Mouse (Mus musculus): Measurements from ENCODE around the gene Hao1. TPM values are rescaled to one million over a fixed set of nuclear protein-coding genes. Genes with fewer than 3 reads are reported as not detected.
A peak's percentile ranks its signal among the peaks of the same experiment; 100 is the strongest.

The Hao1 gene
- total and polyA plus RNA-seq, 2 experiments from 2014 or later = 0.17 to 0.24 TPM

DNA sequence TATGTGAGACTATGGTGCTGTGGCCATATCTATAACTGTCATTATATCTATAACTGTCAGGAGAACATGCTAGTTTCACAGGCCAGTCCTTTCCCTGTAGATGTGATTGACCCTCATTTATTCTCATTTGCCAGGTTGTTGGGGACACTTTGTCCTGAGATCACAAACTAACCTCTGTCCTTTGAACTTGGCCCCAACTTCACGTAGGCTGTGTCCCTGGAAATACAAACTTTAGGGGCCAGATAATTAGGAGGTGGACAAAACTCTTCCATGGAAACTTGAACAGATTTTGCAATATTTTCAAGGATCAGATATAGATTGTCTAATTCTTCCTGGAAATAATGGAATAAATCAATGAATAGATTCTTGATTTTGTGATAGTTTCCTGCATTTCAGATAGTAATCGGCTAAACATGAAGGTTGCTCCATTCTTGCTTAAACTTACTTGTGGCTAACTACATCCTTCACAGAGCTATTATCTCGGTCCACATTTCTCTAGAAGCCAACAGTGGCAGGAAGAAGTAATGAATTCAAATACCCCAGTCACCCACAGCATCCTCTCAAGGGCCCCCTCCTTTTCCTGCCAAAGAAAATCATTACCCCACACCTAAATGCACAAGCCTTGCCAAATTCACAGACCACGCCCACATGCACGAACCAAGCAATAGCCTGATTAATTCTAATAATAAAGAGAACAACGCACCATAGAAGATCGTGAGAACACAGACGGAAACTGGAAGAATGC, 9.7 kb downstream of the Hao1 start:
- Histone ChIP-seq H3K27ac (ENCODE audit: low read depth, low read length) (no peak overlapping the region), H3K9me3 (ENCODE audit: low read length) (no peaks in the 10 kb centered on the region), H3K9ac (no peak overlapping the region), H3K4me2 (ENCODE audit: low read depth) (no peak overlapping the region), H3K4me3 (ENCODE audit: low read depth, low read length) (no peak overlapping the region), H3K27me3 (ENCODE audit: insufficient read depth, low read length) (no peaks in the 10 kb centered on the region), H3K36me3 (ENCODE audit: insufficient read depth) (no peaks in the 10 kb centered on the region), H3K4me1 (ENCODE audit: insufficient read depth) (no peaks in the 10 kb centered on the region)
- no peak for DNase-seq
- WGBS = 55% methylated on average over 8 of the region's 8 CpGs
- no peak for TF ChIP-seq CTCF (IDR thresholded peaks at IDR 0.05; ENCODE audit: low read depth)
- no peak for ATAC-seq

GRCm38 (mm10) chr2:134543501-134543900, 10.7 kb downstream of the Hao1 start:
- Histone ChIP-seq H3K4me2 (ENCODE audit: low read depth) (no peak overlapping the region), H3K4me1 (ENCODE audit: insufficient read depth) (no peaks in the 10 kb centered on the region), H3K9me3 (ENCODE audit: low read length) (no peaks in the 10 kb centered on the region), H3K36me3 (ENCODE audit: insufficient read depth) (no peaks in the 10 kb centered on the region), H3K27me3 (ENCODE audit: insufficient read depth, low read length) (no peaks in the 10 kb centered on the region), H3K9ac (no peak overlapping the region), H3K4me3 (ENCODE audit: low read depth, low read length) (no peak overlapping the region), H3K27ac (ENCODE audit: low read depth, low read length) (no peak overlapping the region)
- DNase-seq = peak; percentile 30
- ATAC-seq = peak; percentile 58; the same call in 1 of the 2 replicates
- peak; percentile 60 for TF ChIP-seq CTCF (IDR thresholded peaks at IDR 0.05; ENCODE audit: low read depth)
- WGBS = 57% methylated on average over 2 of the region's 2 CpGs

GRCm38 (mm10) chr2:134541019-134541418, 13.1 kb downstream of the Hao1 start:
- H3K36me3 ChIP-seq (ENCODE audit: insufficient read depth) = no peaks in the 10 kb centered on the region
- H3K4me1 ChIP-seq (ENCODE audit: insufficient read depth) = no peaks in the 10 kb centered on the region
- 58% methylated on average over 5 of the region's 5 CpGs for WGBS
- no peak overlapping the region for H3K27ac ChIP-seq (ENCODE audit: low read depth, low read length)
- no peak overlapping the region for H3K9ac ChIP-seq
- peak; percentile 51; the same call in 1 of the 2 replicates for TF ChIP-seq CTCF (IDR thresholded peaks at IDR 0.05; ENCODE audit: low read depth)
- H3K27me3 ChIP-seq (ENCODE audit: insufficient read depth, low read length) = no peaks in the 10 kb centered on the region
- DNase-seq = peak; percentile 37
- H3K4me3 ChIP-seq (ENCODE audit: low read depth, low read length) = no peak overlapping the region
- no peak overlapping the region for H3K4me2 ChIP-seq (ENCODE audit: low read depth)
- ATAC-seq = no peak
- H3K9me3 ChIP-seq (ENCODE audit: low read length) = no peaks in the 10 kb centered on the region

- no peaks in the 10 kb centered on the region for H3K4me1 ChIP-seq (ENCODE audit: insufficient read depth)
- no peak overlapping the region for H3K27ac ChIP-seq (ENCODE audit: low read depth, low read length)
- ATAC-seq = no peak
- H3K4me3 ChIP-seq (ENCODE audit: low read depth, low read length) = no peak overlapping the region
- no peak overlapping the region for H3K9ac ChIP-seq
- no peak for TF ChIP-seq CTCF (IDR thresholded peaks at IDR 0.05; ENCODE audit: low read depth)
- no peak for DNase-seq
- H3K4me2 ChIP-seq (ENCODE audit: low read depth) = no peak overlapping the region
- no peaks in the 10 kb centered on the region for H3K36me3 ChIP-seq (ENCODE audit: insufficient read depth)
- H3K9me3 ChIP-seq (ENCODE audit: low read length) = no peaks in the 10 kb centered on the region
- 81% methylated on average over 4 of the region's 4 CpGs for WGBS
- no peaks in the 10 kb centered on the region for H3K27me3 ChIP-seq (ENCODE audit: insufficient read depth, low read length)
Measured at GRCm38 (mm10) chr2:134538451-134538850, 15.7 kb downstream of the Hao1 start.

- H3K4me3 ChIP-seq (ENCODE audit: low read depth, low read length) = no peak overlapping the region
- ATAC-seq (peak; percentile 86), DNase-seq (peak; percentile 26)
- 49% methylated on average over 7 of the region's 7 CpGs for WGBS
- no peaks in the 10 kb centered on the region for H3K4me1 ChIP-seq (ENCODE audit: insufficient read depth)
- TF ChIP-seq CTCF (IDR thresholded peaks at IDR 0.05; ENCODE audit: low read depth) = no peak
- no peak overlapping the region for H3K27ac ChIP-seq (ENCODE audit: low read depth, low read length)
- H3K27me3 ChIP-seq (ENCODE audit: insufficient read depth, low read length) = no peaks in the 10 kb centered on the region
- no peaks in the 10 kb centered on the region for H3K9me3 ChIP-seq (ENCODE audit: low read length)
- no peak overlapping the region for H3K4me2 ChIP-seq (ENCODE audit: low read depth)
- H3K36me3 ChIP-seq (ENCODE audit: insufficient read depth) = no peaks in the 10 kb centered on the region
- H3K9ac ChIP-seq = no peak overlapping the region
Measured at GRCm38 (mm10) chr2:134528122-134528810, 25.9 kb downstream of the Hao1 start.

- H3K4me1 ChIP-seq (ENCODE audit: insufficient read depth) = no peaks in the 10 kb centered on the region
- ATAC-seq (peak; percentile 54), DNase-seq (no peak)
- no peak overlapping the region for H3K9ac ChIP-seq
- H3K9me3 ChIP-seq (ENCODE audit: low read length) = no peaks in the 10 kb centered on the region
- WGBS = 62% methylated on average over 11 of the region's 11 CpGs
- H3K36me3 ChIP-seq (ENCODE audit: insufficient read depth) = no peaks in the 10 kb centered on the region
- H3K27ac ChIP-seq (ENCODE audit: low read depth, low read length) = no peak overlapping the region
- no peak for TF ChIP-seq CTCF (IDR thresholded peaks at IDR 0.05; ENCODE audit: low read depth)
- no peak overlapping the region for H3K4me3 ChIP-seq (ENCODE audit: low read depth, low read length)
- no peak overlapping the region for H3K4me2 ChIP-seq (ENCODE audit: low read depth)
- H3K27me3 ChIP-seq (ENCODE audit: insufficient read depth, low read length) = no peaks in the 10 kb centered on the region
Measured at GRCm38 (mm10) chr2:134527419-134528114, 26.6 kb downstream of the Hao1 start.

- no peak overlapping the region for H3K4me2 ChIP-seq (ENCODE audit: low read depth)
- no peaks in the 10 kb centered on the region for H3K27me3 ChIP-seq (ENCODE audit: insufficient read depth, low read length)
- no peaks in the 10 kb centered on the region for H3K4me1 ChIP-seq (ENCODE audit: insufficient read depth)
- H3K9ac ChIP-seq = no peak overlapping the region
- H3K36me3 ChIP-seq (ENCODE audit: insufficient read depth) = no peaks in the 10 kb centered on the region
- DNase-seq = no peak
- H3K9me3 ChIP-seq (ENCODE audit: low read length) = no peaks in the 10 kb centered on the region
- no peak for ATAC-seq
- TF ChIP-seq CTCF (IDR thresholded peaks at IDR 0.05; ENCODE audit: low read depth) = no peak
- H3K27ac ChIP-seq (ENCODE audit: low read depth, low read length) = no peak overlapping the region
- H3K4me3 ChIP-seq (ENCODE audit: low read depth, low read length) = no peak overlapping the region
Measured at GRCm38 (mm10) chr2:134518042-134518441, 36.1 kb downstream of the Hao1 start.
